Mouse (Mus musculus) kidney, adult 2 months (tissue): Measurements from ENCODE around the gene Kif1b.

Source experiments
- CTCF ChIP-seq: fragments of 200-500 bp; conservative IDR thresholded peaks from 2 replicates; pipeline ENCODE4 v1.5.1; 2011; ENCODE audit warnings: low read depth, mild to moderate bottlenecking, control low read depth, low read length, moderate library complexity, mixed read lengths; ENCODE audit not compliant: insufficient read depth, insufficient read length
- POLR2A ChIP-seq: fragments of 200-500 bp; IDR thresholded peaks from one replicate; pipeline ENCODE4 v1.6.1; 2011; ENCODE audit warnings: low read depth, low read length, control low read depth

DNA sequence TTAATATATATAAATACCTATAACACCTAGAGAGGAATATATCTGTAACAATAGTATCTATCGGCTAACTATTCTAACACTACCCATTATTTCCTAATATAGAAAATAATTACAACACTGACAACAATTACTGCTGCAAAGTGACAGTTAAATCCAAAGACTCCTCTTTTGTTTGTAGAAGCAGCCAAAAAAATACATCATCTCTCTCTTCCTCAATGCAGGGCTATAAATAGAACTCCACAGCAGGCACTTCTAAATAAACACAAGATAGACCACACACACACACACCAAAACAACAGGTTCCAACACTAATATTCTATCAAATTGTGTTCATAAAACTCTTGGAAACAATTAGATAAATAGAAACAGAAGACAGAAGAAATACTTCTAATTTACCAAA, 21.8 kb downstream of the Kif1b start:
- no peak for TF ChIP-seq CTCF
- no peak for TF ChIP-seq POLR2A
